ENCODE assay signal across 8 mouse cellular contexts in the genomic region with DNA sequence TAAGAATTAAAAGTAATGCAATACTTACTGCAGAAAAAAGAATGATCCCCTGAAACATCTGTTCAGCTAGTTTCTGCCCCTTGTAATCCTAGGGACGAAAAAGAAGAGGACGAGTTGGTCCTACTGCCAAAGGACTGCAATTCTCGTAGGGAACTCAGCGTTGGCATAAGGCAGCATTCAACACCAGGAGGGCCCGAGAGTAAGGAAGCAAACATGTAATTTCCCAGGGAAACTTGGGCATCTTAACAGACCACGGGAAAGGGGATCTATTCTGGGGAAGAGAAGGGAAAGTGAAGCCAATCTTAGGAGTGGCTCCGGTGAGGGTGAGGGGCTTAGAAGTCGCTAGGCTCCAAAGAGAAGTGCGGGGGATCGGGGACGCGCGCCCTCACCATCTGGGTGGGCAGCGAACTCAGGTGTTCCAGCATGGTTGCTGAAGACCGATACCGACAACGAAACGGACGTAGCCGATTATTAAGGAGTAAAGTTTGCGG. TPM values are rescaled to one million over a fixed set of nuclear protein-coding genes. Genes with fewer than 3 reads are reported as not detected.
A peak's percentile ranks its signal among the peaks of the same experiment; 100 is the strongest.
DNase-seq lines count a peak whose midpoint lies in the region; ATAC-seq and TF ChIP-seq lines count a peak whose summit lies in the region.

No protein-coding gene starts in this region.

- no peak for TF ChIP-seq POLR2A in CH12.LX (IDR thresholded peaks at IDR 0.05; ENCODE audit: low read depth, low read length)

- WGBS in heart, embryonic 10.5 days, result under 1% methylated on average over 21 of the region's 21 CpGs
- under 1% methylated on average over 21 of the region's 21 CpGs for WGBS in forebrain, embryonic 13.5 days
- WGBS in liver, embryonic 15.5 days (ENCODE audit: insufficient replicate concordance), result under 1% methylated on average over 21 of the region's 21 CpGs

- H3K36me3 ChIP-seq in heart, embryonic 10.5 days, result peaks cover 9% of the 10 kb centered on the region
- peaks cover 8 to 22% of the 10 kb centered on the region in 2 experiments for H3K36me3 ChIP-seq in CH12.LX (replicated peaks in 1 of 2; ENCODE audit: control insufficient read depth in 1 of 2, insufficient read depth in 1 of 2, low read length in 1 of 2)
- peaks cover 23% of the 10 kb centered on the region for H3K36me3 ChIP-seq in forebrain, embryonic 13.5 days (ENCODE audit: poor library complexity, severe bottlenecking)
- H3K36me3 ChIP-seq in liver, embryonic 15.5 days (replicated peaks), result peaks cover 17% of the 10 kb centered on the region

- no peaks in the 10 kb centered on the region for H3K9me3 ChIP-seq in heart, embryonic 10.5 days
- no peaks in the 10 kb centered on the region for H3K9me3 ChIP-seq in CH12.LX (replicated peaks; ENCODE audit: low read length)
- no peaks in the 10 kb centered on the region for H3K9me3 ChIP-seq in forebrain, embryonic 13.5 days (replicated peaks)
- no peaks in the 10 kb centered on the region for H3K9me3 ChIP-seq in liver, embryonic 15.5 days (replicated peaks)

- peak overlapping the region; percentile 91 for H3K4me2 ChIP-seq in CH12.LX (ENCODE audit: insufficient read depth, low read depth, poor library complexity, severe bottlenecking)
- H3K4me2 ChIP-seq in forebrain, embryonic 13.5 days, result peak overlapping the region; percentile 84
- H3K4me2 ChIP-seq in liver, embryonic 15.5 days, result peak overlapping the region; percentile 79

- peaks cover 7% of the 10 kb centered on the region for H3K79me2 ChIP-seq in CH12.LX (replicated peaks; ENCODE audit: control insufficient read depth, extremely low read depth, insufficient read depth, poor library complexity, severe bottlenecking)

- H3K4me3 ChIP-seq in heart, embryonic 10.5 days, result peak overlapping the region; percentile 92
- H3K4me3 ChIP-seq in CH12.LX (replicated peaks in 1 of 3; ENCODE audit: low read depth in 2 of 3, low read length in 2 of 3, poor library complexity in 1 of 3), result peak overlapping the region; percentile 64 to 98 (median 73)
- peak overlapping the region; percentile 96 for H3K4me3 ChIP-seq in forebrain, embryonic 13.5 days
- H3K4me3 ChIP-seq in liver, embryonic 15.5 days (replicated peaks), result peak overlapping the region; percentile 98

- dilution Hi-C loops in CH12.LX (cut with MboI; ENCODE audit: extremely low pct_ligation_motif_present, extremely low pct_unique_long_range_greater_than_20kb, low sequenced_read_pairs), result no loop called here

- ATAC-seq in forebrain, embryonic 13.5 days, result peak; percentile 52
- ATAC-seq in liver, embryonic 15.5 days (ENCODE audit: insufficient read depth), result no peak

- in situ Hi-C loops in CH12.LX (cut with MboI; ENCODE audit: low pct_ligation_motif_present, low pct_unique_long_range_greater_than_20kb, low sequenced_read_pairs), result no loop called here

- H3K4me1 ChIP-seq in heart, embryonic 10.5 days, result peaks cover 12% of the 10 kb centered on the region
- peaks cover 6 to 28% of the 10 kb centered on the region in 2 experiments for H3K4me1 ChIP-seq in CH12.LX (ENCODE audit: control insufficient read depth in 1 of 2, insufficient read depth in 2 of 2)
- peaks cover 18% of the 10 kb centered on the region for H3K4me1 ChIP-seq in forebrain, embryonic 13.5 days
- H3K4me1 ChIP-seq in liver, embryonic 15.5 days (replicated peaks), result peaks cover 28% of the 10 kb centered on the region

- no peak for TF ChIP-seq EP300 in CH12.LX (IDR thresholded peaks at IDR 0.05; ENCODE audit: low read length)

- H3K9ac ChIP-seq in CH12.LX (ENCODE audit: insufficient read depth, low read depth), result peak overlapping the region; percentile 86
- peak overlapping the region; percentile 96 for H3K9ac ChIP-seq in forebrain, embryonic 13.5 days
- peak overlapping the region; percentile 85 for H3K9ac ChIP-seq in liver, embryonic 15.5 days

- peak overlapping the region; percentile 98 for H3K27ac ChIP-seq in heart, embryonic 10.5 days
- peak overlapping the region; percentile 31; the same call in 1 of the 2 replicates for H3K27ac ChIP-seq in CH12.LX (ENCODE audit: insufficient read depth, low read depth)
- no peak overlapping the region for H3K27ac ChIP-seq in forebrain, embryonic 13.5 days
- peak overlapping the region; percentile 94 for H3K27ac ChIP-seq in liver, embryonic 15.5 days (replicated peaks)

- TF ChIP-seq RAD21 in CH12.LX (IDR thresholded peaks at IDR 0.05; ENCODE audit: low read depth, low read length), result no peak

- DNase-seq in heart, embryonic 10.5 days (ENCODE audit: low spot score), result no peak
- no peak for DNase-seq in heart, adult 11 months
- no peak for DNase-seq in CH12.LX (ENCODE audit: extremely low read depth)
- DNase-seq in natural killer cell, adult 2 months (ENCODE audit: low spot score in 2 of 2), result no peak
- no peak for DNase-seq in cerebellum, adult 11-12 months
- DNase-seq in cerebellum, postnatal 10 days, result no peak

- no peaks in the 10 kb centered on the region for H3K27me3 ChIP-seq in heart, embryonic 10.5 days (ENCODE audit: insufficient read depth, poor library complexity, severe bottlenecking)
- no peaks in the 10 kb centered on the region for H3K27me3 ChIP-seq in CH12.LX (replicated peaks)
- H3K27me3 ChIP-seq in forebrain, embryonic 13.5 days, result no peaks in the 10 kb centered on the region
- no peaks in the 10 kb centered on the region for H3K27me3 ChIP-seq in liver, embryonic 15.5 days

- TF ChIP-seq CTCF in CH12.LX (conservative IDR thresholded peaks at IDR 0.05 in 1 of 2, IDR thresholded peaks at IDR 0.05 in 1 of 2; ENCODE audit: low read depth in 2 of 2, low read length in 2 of 2), result no peak

TF ChIP-seq in CH12.LX, 34 proteins besides CTCF, POLR2A, EP300 and RAD21:
- no peak for TF ChIP-seq PAX5 (IDR thresholded peaks at IDR 0.05; ENCODE audit: low read length)
- TF ChIP-seq ZMIZ1 (IDR thresholded peaks at IDR 0.05; ENCODE audit: low read depth, low read length), result no peak
- no peak for TF ChIP-seq USF1 (IDR thresholded peaks at IDR 0.05; ENCODE audit: low read depth, low read length)
- no peak for TF ChIP-seq GABPA (IDR thresholded peaks at IDR 0.05; ENCODE audit: insufficient replicate concordance, low read depth, low read length)
- TF ChIP-seq USF2 (conservative IDR thresholded peaks at IDR 0.05; ENCODE audit: low read depth, low read length), result no peak
- TF ChIP-seq IRF4 (IDR thresholded peaks at IDR 0.05; ENCODE audit: low read depth, low read length), result 0 out of 2 replicates have a peak, but pooled peaks have one; percentile 23
- no peak for TF ChIP-seq ELF1 (IDR thresholded peaks at IDR 0.05; ENCODE audit: low read depth, low read length)
- TF ChIP-seq BHLHE40 (IDR thresholded peaks at IDR 0.05; ENCODE audit: low read depth, low read length), result 0 out of 2 replicates have a peak, but pooled peaks have one; percentile 8
- no peak for TF ChIP-seq MAFK (IDR thresholded peaks at IDR 0.05; ENCODE audit: insufficient replicate concordance, low read length)
- TF ChIP-seq UBTF (IDR thresholded peaks at IDR 0.05; ENCODE audit: low read depth, low read length), result no peak
- no peak for TF ChIP-seq ZNF384 (IDR thresholded peaks at IDR 0.05; ENCODE audit: low read depth, low read length)
- TF ChIP-seq MEF2A (IDR thresholded peaks at IDR 0.05; ENCODE audit: borderline replicate concordance, low read depth, low read length), result no peak
TF ChIP-seq in CH12.LX: peak in this region for 2.

RNA-seq across cellular contexts. Expression of gene Glt8d1, which starts 0.3 kb away (rescaled TPM):
- polyA plus RNA-seq in heart, embryonic 10.5 days (2016; fragmentation: Nextera tagmentation; extraction: Ambion mirVana), result 41.2 and 46.7 TPM in 2 replicates
- total RNA-seq in CH12.LX (2012; rRNA removed) (12.6 and 13.8 TPM in 2 replicates), CH12.LX (2014; rRNA removed) (22.5 and 24.9 TPM in 2 replicates)
- polyA plus RNA-seq in CH12.LX (2012; ENCODE audit: insufficient read length, low read depth), result 11.1 and 11.7 TPM in 2 replicates
- 56.4 and 63.1 TPM in 2 replicates for polyA plus RNA-seq in forebrain, embryonic 13.5 days (2015; fragmentation: Nextera tagmentation; extraction: Ambion mirVana)
- polyA plus RNA-seq in liver, embryonic 15.5 days (2015; fragmentation: Nextera tagmentation; extraction: Ambion mirVana), result 15.1 and 17.1 TPM in 2 replicates

RNA-seq across cellular contexts. Expression of gene Spcs1, which starts 0.6 kb away (rescaled TPM):
- polyA plus RNA-seq in heart, embryonic 10.5 days (2016; fragmentation: Nextera tagmentation; extraction: Ambion mirVana), result 290 and 338 TPM in 2 replicates
- total RNA-seq in CH12.LX (2012; rRNA removed), result 150 and 179 TPM in 2 replicates
- 344 and 351 TPM in 2 replicates for total RNA-seq in CH12.LX (2014; rRNA removed)
- polyA plus RNA-seq in CH12.LX (2012; ENCODE audit: insufficient read length, low read depth), result 176 and 181 TPM in 2 replicates
- 294 and 323 TPM in 2 replicates for polyA plus RNA-seq in forebrain, embryonic 13.5 days (2015; fragmentation: Nextera tagmentation; extraction: Ambion mirVana)
- polyA plus RNA-seq in liver, embryonic 15.5 days (2015; fragmentation: Nextera tagmentation; extraction: Ambion mirVana), result 230 and 264 TPM in 2 replicates

RNA-seq across cellular contexts. Expression of gene Pbrm1, which starts 18.1 kb away (rescaled TPM):
- 121 and 132 TPM in 2 replicates for polyA plus RNA-seq in heart, embryonic 10.5 days (2016; fragmentation: Nextera tagmentation; extraction: Ambion mirVana)
- total RNA-seq in CH12.LX (2012; rRNA removed) (20.4 and 25.6 TPM in 2 replicates), CH12.LX (2014; rRNA removed) (22.6 and 24.6 TPM in 2 replicates)
- polyA plus RNA-seq in CH12.LX (2012; ENCODE audit: insufficient read length, low read depth), result 22.5 and 28.8 TPM in 2 replicates
- 166 and 170 TPM in 2 replicates for polyA plus RNA-seq in forebrain, embryonic 13.5 days (2015; fragmentation: Nextera tagmentation; extraction: Ambion mirVana)
- polyA plus RNA-seq in liver, embryonic 15.5 days (2015; fragmentation: Nextera tagmentation; extraction: Ambion mirVana), result 53.3 and 55.6 TPM in 2 replicates

RNA-seq across cellular contexts. Expression of gene Gnl3, which starts 18.1 kb away (rescaled TPM):
- 85.5 and 133 TPM in 2 replicates for polyA plus RNA-seq in heart, embryonic 10.5 days (2016; fragmentation: Nextera tagmentation; extraction: Ambion mirVana)
- total RNA-seq in CH12.LX (2012; rRNA removed), result 136 and 207 TPM in 2 replicates
- 321 and 385 TPM in 2 replicates for total RNA-seq in CH12.LX (2014; rRNA removed)
- 364 and 365 TPM in 2 replicates for polyA plus RNA-seq in CH12.LX (2012; ENCODE audit: insufficient read length, low read depth)
- 76.7 and 80.8 TPM in 2 replicates for polyA plus RNA-seq in forebrain, embryonic 13.5 days (2015; fragmentation: Nextera tagmentation; extraction: Ambion mirVana)
- polyA plus RNA-seq in liver, embryonic 15.5 days (2015; fragmentation: Nextera tagmentation; extraction: Ambion mirVana), result 63.6 and 63.9 TPM in 2 replicates

RNA-seq across cellular contexts. Expression of gene Nek4, which starts 49.7 kb away (rescaled TPM):
- 7.3 and 13.4 TPM in 2 replicates for polyA plus RNA-seq in heart, embryonic 10.5 days (2016; fragmentation: Nextera tagmentation; extraction: Ambion mirVana)
- total RNA-seq in CH12.LX (2012; rRNA removed) (15.5 and 17.4 TPM in 2 replicates), CH12.LX (2014; rRNA removed) (17.1 and 17.5 TPM in 2 replicates)
- 17.6 and 18.3 TPM in 2 replicates for polyA plus RNA-seq in CH12.LX (2012; ENCODE audit: insufficient read length, low read depth)
- polyA plus RNA-seq in forebrain, embryonic 13.5 days (2015; fragmentation: Nextera tagmentation; extraction: Ambion mirVana), result 17.8 and 20.8 TPM in 2 replicates
- 3.5 and 4.1 TPM in 2 replicates for polyA plus RNA-seq in liver, embryonic 15.5 days (2015; fragmentation: Nextera tagmentation; extraction: Ambion mirVana)
